Mouse (Mus musculus): ENCODE results near the gene Gm45753. TPM values are rescaled to one million over a fixed set of nuclear protein-coding genes. Genes with fewer than 3 reads are reported as not detected.

The Gm45753 gene
- polyA plus RNA-seq, 1 experiment: not detected

DNA sequence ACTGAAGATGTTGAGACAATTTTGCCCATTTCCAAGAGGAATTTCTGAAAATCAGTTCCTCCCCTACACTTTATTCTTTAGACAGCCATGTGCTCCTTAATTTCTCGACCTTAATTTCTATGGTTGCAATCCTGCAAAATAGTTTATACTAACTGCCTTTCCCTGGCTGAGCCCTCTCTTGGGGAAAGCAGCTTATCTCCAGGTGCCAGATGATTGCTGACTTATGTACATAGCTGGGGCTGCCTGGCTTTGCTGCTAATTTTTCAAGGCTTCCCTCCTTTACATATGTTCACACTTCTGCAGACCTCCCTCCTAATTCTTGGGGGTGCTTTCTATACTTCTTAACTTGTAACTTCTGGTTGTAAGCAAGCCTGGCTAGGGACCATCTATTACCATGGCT lies 12.7 kb upstream of the Gm45753 start:
- H3K27me3 ChIP-seq (ENCODE audit: control insufficient read depth, insufficient read depth, low read length): no peaks in the 10 kb centered on the region
- no peak for DNase-seq
- no peaks in the 10 kb centered on the region for H3K4me1 ChIP-seq (replicated peaks; ENCODE audit: control insufficient read depth, insufficient read depth, low read length)
- TF ChIP-seq CTCF (IDR thresholded peaks at IDR 0.05; ENCODE audit: borderline replicate concordance, control insufficient read depth, extremely low read depth, insufficient read depth, low read length, poor library complexity) (no peak), POLR2A (IDR thresholded peaks at IDR 0.05; ENCODE audit: control insufficient read depth, extremely low read depth, insufficient read depth, low read length, poor library complexity) (no peak)
- H3K4me3 ChIP-seq (ENCODE audit: control insufficient read depth, insufficient read depth, low read length): no peak overlapping the region
- H3K27ac ChIP-seq (ENCODE audit: control insufficient read depth, insufficient read depth, low read length): no peak overlapping the region
- 71% methylated on average over 1 of the region's 1 CpGs for WGBS
- H3K36me3 ChIP-seq (ENCODE audit: control insufficient read depth, insufficient read depth, low read length): no peaks in the 10 kb centered on the region

DNA sequence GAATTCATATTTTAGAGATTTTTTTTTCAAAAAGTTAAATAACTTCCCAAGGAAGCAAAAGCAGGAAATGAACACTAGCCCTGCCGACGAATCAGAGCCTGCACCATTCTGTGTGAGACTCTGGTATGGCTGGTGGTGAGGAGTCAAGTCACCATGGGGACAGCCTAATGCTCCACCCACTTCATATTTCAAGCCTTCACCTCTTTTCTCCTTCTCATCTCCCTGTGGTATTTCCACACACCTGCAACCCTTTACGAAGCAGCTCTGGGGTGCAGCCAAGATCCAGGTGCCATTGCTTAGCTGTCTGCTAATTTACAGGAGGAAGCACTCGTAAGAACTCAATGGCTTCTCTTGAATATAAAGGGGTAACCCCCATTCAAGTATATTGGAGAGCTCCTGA lies 2.7 kb upstream of the Gm45753 start:
- Histone ChIP-seq H3K27me3 (ENCODE audit: control insufficient read depth, insufficient read depth, low read length) (no peaks in the 10 kb centered on the region), H3K36me3 (ENCODE audit: control insufficient read depth, insufficient read depth, low read length) (no peaks in the 10 kb centered on the region), H3K27ac (ENCODE audit: control insufficient read depth, insufficient read depth, low read length) (no peak overlapping the region), H3K4me3 (ENCODE audit: control insufficient read depth, insufficient read depth, low read length) (no peak overlapping the region), H3K4me1 (replicated peaks; ENCODE audit: control insufficient read depth, insufficient read depth, low read length) (no peaks in the 10 kb centered on the region)
- TF ChIP-seq POLR2A (IDR thresholded peaks at IDR 0.05; ENCODE audit: control insufficient read depth, extremely low read depth, insufficient read depth, low read length, poor library complexity) (no peak), CTCF (IDR thresholded peaks at IDR 0.05; ENCODE audit: borderline replicate concordance, control insufficient read depth, extremely low read depth, insufficient read depth, low read length, poor library complexity) (no peak)
- DNase-seq: no peak
- 91% methylated on average over 4 of the region's 4 CpGs for WGBS

DNA sequence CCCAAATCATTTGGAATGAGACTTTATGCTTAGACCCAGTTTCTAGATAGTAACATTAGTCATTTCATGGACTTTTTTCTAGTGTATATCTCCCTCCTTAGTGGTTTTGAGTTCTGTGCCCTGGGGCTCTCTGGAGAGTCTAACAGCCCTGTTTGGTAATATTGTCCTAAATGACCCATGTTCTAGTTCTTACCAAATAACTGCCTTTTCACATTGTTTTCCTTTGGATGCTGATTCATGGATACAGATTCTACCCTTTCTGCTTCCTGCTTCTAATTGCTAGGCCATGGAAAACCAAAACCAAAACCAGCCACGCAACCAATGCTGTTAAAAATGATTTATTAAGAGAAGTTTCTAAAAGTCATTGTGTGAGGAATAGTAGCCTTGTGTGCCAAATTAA lies 2.8 kb downstream of the Gm45753 start:
- H3K27ac ChIP-seq (ENCODE audit: control insufficient read depth, insufficient read depth, low read length): no peak overlapping the region
- 94% methylated on average over 1 of the region's 1 CpGs for WGBS
- no peaks in the 10 kb centered on the region for H3K36me3 ChIP-seq (ENCODE audit: control insufficient read depth, insufficient read depth, low read length)
- no peaks in the 10 kb centered on the region for H3K4me1 ChIP-seq (replicated peaks; ENCODE audit: control insufficient read depth, insufficient read depth, low read length)
- no peak for DNase-seq
- H3K4me3 ChIP-seq (ENCODE audit: control insufficient read depth, insufficient read depth, low read length): no peak overlapping the region
- TF ChIP-seq CTCF (IDR thresholded peaks at IDR 0.05; ENCODE audit: borderline replicate concordance, control insufficient read depth, extremely low read depth, insufficient read depth, low read length, poor library complexity): no peak
- no peak for TF ChIP-seq POLR2A (IDR thresholded peaks at IDR 0.05; ENCODE audit: control insufficient read depth, extremely low read depth, insufficient read depth, low read length, poor library complexity)
- H3K27me3 ChIP-seq (ENCODE audit: control insufficient read depth, insufficient read depth, low read length): no peaks in the 10 kb centered on the region

DNA sequence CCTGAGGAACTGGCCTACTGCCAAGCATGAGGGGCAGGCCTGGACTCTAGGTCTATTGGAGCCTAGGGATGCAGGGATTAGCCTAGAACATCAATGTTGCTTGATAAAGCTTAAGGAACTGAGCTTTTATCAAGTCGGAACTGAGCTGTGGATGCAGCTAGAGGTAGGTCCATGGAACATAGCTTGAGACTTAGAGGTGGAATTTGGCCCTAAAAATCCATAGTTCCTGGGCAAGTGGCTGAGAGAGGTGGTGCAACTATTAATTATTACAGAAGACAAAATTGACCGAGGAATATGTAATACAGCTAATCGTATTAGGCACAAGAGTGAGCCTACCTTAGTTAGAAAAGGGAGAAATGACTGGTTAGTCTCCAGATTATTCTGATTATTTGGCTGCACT lies 3.9 kb downstream of the Gm45753 start:
- Histone ChIP-seq H3K4me1 (replicated peaks; ENCODE audit: control insufficient read depth, insufficient read depth, low read length) (no peaks in the 10 kb centered on the region), H3K27me3 (ENCODE audit: control insufficient read depth, insufficient read depth, low read length) (no peaks in the 10 kb centered on the region), H3K27ac (ENCODE audit: control insufficient read depth, insufficient read depth, low read length) (no peak overlapping the region), H3K36me3 (ENCODE audit: control insufficient read depth, insufficient read depth, low read length) (no peaks in the 10 kb centered on the region), H3K4me3 (ENCODE audit: control insufficient read depth, insufficient read depth, low read length) (no peak overlapping the region)
- TF ChIP-seq POLR2A (IDR thresholded peaks at IDR 0.05; ENCODE audit: control insufficient read depth, extremely low read depth, insufficient read depth, low read length, poor library complexity): no peak
- WGBS: 94% methylated on average over 3 of the region's 3 CpGs
- no peak for DNase-seq

DNA sequence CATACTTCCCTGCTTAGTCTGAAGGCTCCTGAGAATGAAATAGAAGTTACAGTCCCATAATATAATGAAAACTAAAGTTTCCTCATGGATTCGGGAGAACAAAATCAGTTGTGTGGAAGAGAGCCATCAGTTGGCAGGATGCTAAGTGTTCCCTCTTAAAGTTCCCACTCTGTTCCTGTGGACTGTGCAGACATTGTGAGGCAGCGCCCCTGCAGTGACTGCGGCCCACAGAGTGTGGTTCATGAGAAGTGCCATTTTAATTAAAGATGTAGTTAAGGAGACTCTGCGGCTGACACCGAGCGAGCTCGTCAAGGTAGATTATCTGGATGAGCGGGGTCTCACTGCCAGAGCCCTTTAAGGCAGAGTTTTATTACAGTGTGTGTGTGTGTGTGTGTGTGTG lies 5.9 kb downstream of the Gm45753 start:
- Histone ChIP-seq H3K4me1 (replicated peaks; ENCODE audit: control insufficient read depth, insufficient read depth, low read length) (no peaks in the 10 kb centered on the region), H3K27ac (ENCODE audit: control insufficient read depth, insufficient read depth, low read length) (no peak overlapping the region), H3K4me3 (ENCODE audit: control insufficient read depth, insufficient read depth, low read length) (no peak overlapping the region), H3K36me3 (ENCODE audit: control insufficient read depth, insufficient read depth, low read length) (no peaks in the 10 kb centered on the region), H3K27me3 (ENCODE audit: control insufficient read depth, insufficient read depth, low read length) (no peaks in the 10 kb centered on the region)
- DNase-seq: no peak
- no peak for TF ChIP-seq CTCF (IDR thresholded peaks at IDR 0.05; ENCODE audit: borderline replicate concordance, control insufficient read depth, extremely low read depth, insufficient read depth, low read length, poor library complexity)
- no peak for TF ChIP-seq POLR2A (IDR thresholded peaks at IDR 0.05; ENCODE audit: control insufficient read depth, extremely low read depth, insufficient read depth, low read length, poor library complexity)
- WGBS: 96% methylated on average over 8 of the region's 8 CpGs

DNA sequence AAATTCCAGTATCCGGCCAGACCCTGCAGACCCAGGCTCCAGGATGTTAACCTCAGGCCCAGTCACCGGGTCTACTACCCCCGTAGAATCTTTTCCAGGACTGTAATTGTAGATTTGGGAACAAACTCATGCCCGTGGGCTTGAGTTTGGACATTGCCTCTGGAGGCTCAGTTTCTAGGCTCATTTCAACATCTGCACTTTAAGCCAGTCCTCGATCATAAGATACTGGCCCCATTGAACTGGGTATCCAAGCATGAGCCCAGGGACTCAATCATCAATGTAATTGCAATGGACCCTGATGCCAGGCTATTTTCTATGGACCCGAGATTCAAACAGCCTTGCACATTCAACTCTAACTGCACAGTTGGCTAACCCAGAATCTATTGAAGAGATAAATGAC lies 13.0 kb downstream of the Gm45753 start:
- no peak overlapping the region for H3K4me3 ChIP-seq (ENCODE audit: control insufficient read depth, insufficient read depth, low read length)
- WGBS: 94% methylated on average over 6 of the region's 6 CpGs
- no peaks in the 10 kb centered on the region for H3K4me1 ChIP-seq (replicated peaks; ENCODE audit: control insufficient read depth, insufficient read depth, low read length)
- no peaks in the 10 kb centered on the region for H3K36me3 ChIP-seq (ENCODE audit: control insufficient read depth, insufficient read depth, low read length)
- no peaks in the 10 kb centered on the region for H3K27me3 ChIP-seq (ENCODE audit: control insufficient read depth, insufficient read depth, low read length)
- TF ChIP-seq CTCF (IDR thresholded peaks at IDR 0.05; ENCODE audit: borderline replicate concordance, control insufficient read depth, extremely low read depth, insufficient read depth, low read length, poor library complexity): no peak
- TF ChIP-seq POLR2A (IDR thresholded peaks at IDR 0.05; ENCODE audit: control insufficient read depth, extremely low read depth, insufficient read depth, low read length, poor library complexity): no peak
- H3K27ac ChIP-seq (ENCODE audit: control insufficient read depth, insufficient read depth, low read length): no peak overlapping the region
- no peak for DNase-seq

DNA sequence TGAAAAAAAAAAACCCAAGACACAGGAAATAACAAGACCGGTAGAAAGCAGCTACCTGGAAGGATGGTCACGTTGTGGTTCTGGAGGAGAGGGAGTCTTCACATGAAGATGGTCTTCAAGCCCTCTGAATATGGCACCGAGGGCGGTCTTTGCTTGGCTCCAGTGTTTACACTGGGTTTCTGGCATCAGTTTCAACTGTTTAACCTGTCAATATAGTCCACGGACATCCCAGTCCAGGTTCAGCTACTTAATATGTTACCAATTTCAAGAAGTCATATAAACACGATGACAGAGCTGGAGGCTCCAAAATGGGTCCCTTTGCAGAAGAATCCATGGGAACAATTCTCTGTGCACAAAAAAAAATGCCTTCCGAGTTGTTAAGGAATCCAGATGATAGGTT lies 13.6 kb downstream of the Gm45753 start, which contains the start of gene Klkb1:
TSS of gene Klkb1 (minus strand) at position 173 of the 400 bp plus-strand sequence.
- H3K4me1 ChIP-seq (replicated peaks; ENCODE audit: control insufficient read depth, insufficient read depth, low read length): no peaks in the 10 kb centered on the region
- DNase-seq: no peak
- H3K4me3 ChIP-seq (ENCODE audit: control insufficient read depth, insufficient read depth, low read length): no peak within 1 kb of the TSS
- H3K27me3 ChIP-seq (ENCODE audit: control insufficient read depth, insufficient read depth, low read length): no peaks in the 10 kb centered on the region
- 93% methylated on average over 7 of the region's 7 CpGs for WGBS
- no peaks in the 10 kb centered on the region for H3K36me3 ChIP-seq (ENCODE audit: control insufficient read depth, insufficient read depth, low read length)
- TF ChIP-seq POLR2A (IDR thresholded peaks at IDR 0.05; ENCODE audit: control insufficient read depth, extremely low read depth, insufficient read depth, low read length, poor library complexity) (no peak), CTCF (IDR thresholded peaks at IDR 0.05; ENCODE audit: borderline replicate concordance, control insufficient read depth, extremely low read depth, insufficient read depth, low read length, poor library complexity) (no peak)
- no peak within 1 kb of the TSS for H3K27ac ChIP-seq (ENCODE audit: control insufficient read depth, insufficient read depth, low read length)
